Mouse (Mus musculus): ENCODE measurements at regions not wholly inside any gene's neighbourhood (a gene's known extent, or its start where the extent isn't known, plus 50 kb on each side); places are given as distances from the start of the nearest gene placed in this dataset.

DNA sequence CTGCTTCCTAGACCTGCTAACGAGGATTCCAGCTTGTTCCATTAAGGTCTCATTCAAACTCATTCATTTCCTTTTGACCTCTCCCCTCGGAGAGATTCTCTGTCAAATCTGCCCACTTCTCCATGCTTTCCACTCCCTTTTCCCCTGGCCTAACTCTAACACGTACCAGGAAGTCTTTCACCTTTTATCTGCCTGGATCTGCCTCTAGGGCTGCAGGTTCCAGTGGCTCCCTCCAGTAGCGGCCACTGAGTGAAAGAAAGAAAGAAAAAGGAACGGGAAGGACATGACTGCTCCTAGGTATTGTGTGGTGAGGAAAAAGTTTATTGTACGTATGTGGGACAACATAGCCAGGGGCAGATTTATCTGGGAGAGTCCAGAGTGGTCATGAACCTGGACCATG lies 64.8 kb upstream of the Tmem45b start:
- TF ChIP-seq CTCF (IDR thresholded peaks at IDR 0.05; ENCODE audit: extremely low read depth, insufficient read depth, low read length): no peak
- no peak for TF ChIP-seq POLR2A (IDR thresholded peaks at IDR 0.05; ENCODE audit: extremely low read depth, insufficient read depth, low read length)
